Mouse (Mus musculus) C2C12 (cell line): ENCODE data around the gene Marcks. TPM values are rescaled to one million over a fixed set of nuclear protein-coding genes. Genes with fewer than 3 reads are reported as not detected.

Source experiments
- H3K27me3 ChIP-seq: one replicate; pipeline ENCODE4 v1.6.1; 2011; ENCODE audit not compliant: control insufficient read depth, insufficient read depth, insufficient read length
- H3K36me3 ChIP-seq: one replicate; pipeline ENCODE4 v1.6.1; 2011; ENCODE audit not compliant: control insufficient read depth, insufficient read depth
- H3K4me3 ChIP-seq: one replicate; pipeline ENCODE4 v1.5.1; 2011; ENCODE audit warnings: mild to moderate bottlenecking, control low read depth; ENCODE audit not compliant: poor library complexity, insufficient read depth, severe bottlenecking
- H3K79me2 ChIP-seq: one replicate; pipeline ENCODE4 v1.6.1; 2011; ENCODE audit not compliant: control insufficient read depth, insufficient read depth
- H3K79me3 ChIP-seq: one replicate; pipeline ENCODE4 v1.6.1; 2011; ENCODE audit warnings: low read depth, control low read depth
- H3ac ChIP-seq: one replicate; pipeline ENCODE3; 2011; ENCODE audit warnings: low read depth; ENCODE audit not compliant: control insufficient read depth, insufficient read length
- CEBPB ChIP-seq: IDR thresholded peaks from one replicate; pipeline ENCODE4 v1.6.1; 2011; ENCODE audit warnings: low read depth, mild to moderate bottlenecking, control low read depth, moderate library complexity
- CTCF ChIP-seq: IDR thresholded peaks from one replicate; pipeline ENCODE4 v1.5.1; 2011; ENCODE audit not compliant: control insufficient read depth, insufficient read depth, insufficient read length
- FOSL1 ChIP-seq: IDR thresholded peaks from one replicate; pipeline ENCODE4 v1.8.0; 2011; ENCODE audit warnings: mild to moderate bottlenecking, low read length; ENCODE audit not compliant: poor library complexity, insufficient read depth, severe bottlenecking
- MAX ChIP-seq: IDR thresholded peaks from one replicate; pipeline ENCODE4 v1.6.1; 2011; ENCODE audit warnings: mild to moderate bottlenecking, control low read depth
- MYOD1 ChIP-seq: IDR thresholded peaks from one replicate; pipeline ENCODE4 v1.6.1; 2011; ENCODE audit warnings: low read depth; ENCODE audit not compliant: control insufficient read depth, insufficient read length
- MYOG ChIP-seq: IDR thresholded peaks from one replicate; pipeline ENCODE4 v1.6.1; 2011; ENCODE audit not compliant: control insufficient read depth, insufficient read length; ENCODE audit errors: extremely low read depth
- USF1 ChIP-seq: IDR thresholded peaks from one replicate; pipeline ENCODE4 v1.6.1; 2011; ENCODE audit warnings: low read depth, mild to moderate bottlenecking, control low read depth, moderate library complexity
- polyA plus RNA-seq: library from polyadenylated mRNA; unstranded; fragments of >200 nt; fragmentation: generic; extraction: Trizol; gene quantifications from one replicate; pipeline ENCODE4 v1.2.1, GENCODE M21; 2012; ENCODE audit warnings: missing spikeins

Marcks gene
- polyA plus RNA-seq, 1 experiment, result 26.6 TPM

DNA sequence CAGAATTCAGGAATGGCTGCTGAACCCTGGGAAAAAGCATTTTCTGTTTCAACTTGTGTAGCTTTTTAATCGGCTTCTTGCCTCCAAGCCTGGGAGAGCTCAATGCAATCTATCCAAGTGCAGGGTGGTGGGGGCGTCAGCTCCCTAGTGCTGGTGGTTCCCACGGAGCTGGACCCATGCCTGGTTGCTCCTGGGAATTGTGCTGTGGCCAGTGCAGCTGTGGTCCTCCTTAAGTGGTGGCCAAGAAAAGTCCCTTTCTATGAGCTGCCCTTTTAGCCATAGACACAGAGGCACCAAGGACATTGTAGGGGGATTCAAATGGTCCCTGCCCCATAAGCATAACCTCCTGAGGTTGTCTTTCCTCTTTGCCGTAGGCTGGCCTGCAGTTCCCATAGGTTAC lies 31.7 kb upstream of the Marcks start:
- Histone ChIP-seq H3K79me3 (no peaks in the 10 kb centered on the region), H3K36me3 (no peaks in the 10 kb centered on the region), H3K79me2 (no peaks in the 10 kb centered on the region), H3K4me3 (no peak overlapping the region), H3ac (no peak overlapping the region), H3K27me3 (no peaks in the 10 kb centered on the region)
- TF ChIP-seq FOSL1, result no peak
- no peak for TF ChIP-seq USF1

GRCm38 (mm10) chr10:37167527-37167926 lies 28.8 kb upstream of the Marcks start:
- no peaks in the 10 kb centered on the region for H3K27me3 ChIP-seq
- TF ChIP-seq MYOG (no peak), CEBPB (no peak), MYOD1 (no peak), CTCF (no peak), FOSL1 (no peak), USF1 (no peak)
- no peaks in the 10 kb centered on the region for H3K36me3 ChIP-seq
- H3K79me3 ChIP-seq, result no peaks in the 10 kb centered on the region
- no peaks in the 10 kb centered on the region for H3K79me2 ChIP-seq
- no peak overlapping the region for H3ac ChIP-seq
- no peak overlapping the region for H3K4me3 ChIP-seq

- Histone ChIP-seq H3ac (no peak overlapping the region), H3K79me3 (no peaks in the 10 kb centered on the region), H3K27me3 (no peaks in the 10 kb centered on the region), H3K36me3 (no peaks in the 10 kb centered on the region), H3K79me2 (no peaks in the 10 kb centered on the region), H3K4me3 (no peak overlapping the region)
- no peak for TF ChIP-seq FOSL1
- no peak for TF ChIP-seq MYOG
- TF ChIP-seq MAX, result no peak
- TF ChIP-seq USF1, result no peak
- TF ChIP-seq MYOD1, result no peak
- TF ChIP-seq CEBPB, result no peak
- TF ChIP-seq CTCF, result no peak
Observed at GRCm38 (mm10) chr10:37159731-37160130, 21.0 kb upstream of the Marcks start.

DNA sequence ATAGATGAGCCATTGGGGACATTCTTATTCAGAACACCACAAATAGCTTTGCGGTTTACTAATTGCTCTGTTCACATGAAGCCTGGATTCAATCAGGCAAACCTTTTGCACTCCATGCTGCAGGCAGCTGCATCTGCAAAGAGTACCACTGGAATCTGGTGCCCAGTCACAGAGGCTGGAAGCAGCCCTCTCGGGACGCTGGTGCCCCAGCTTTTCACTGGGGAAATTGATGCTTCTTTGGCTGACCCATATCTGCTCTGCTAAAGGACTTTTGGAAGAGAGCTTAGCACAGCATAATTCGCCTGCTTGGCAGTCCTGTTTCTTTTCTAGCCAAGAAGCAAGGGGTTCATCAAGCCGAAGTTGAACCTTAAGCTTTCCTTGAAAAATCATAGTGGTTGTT lies 18.4 kb upstream of the Marcks start:
- Histone ChIP-seq H3K4me3 (no peak overlapping the region), H3ac (no peak overlapping the region), H3K79me3 (no peaks in the 10 kb centered on the region), H3K27me3 (no peaks in the 10 kb centered on the region), H3K79me2 (no peaks in the 10 kb centered on the region), H3K36me3 (no peaks in the 10 kb centered on the region)
- TF ChIP-seq CTCF, result no peak
- no peak for TF ChIP-seq CEBPB
- TF ChIP-seq MYOG, result no peak
- TF ChIP-seq FOSL1, result no peak
- TF ChIP-seq MYOD1, result no peak

- no peaks in the 10 kb centered on the region for H3K36me3 ChIP-seq
- no peak overlapping the region for H3ac ChIP-seq
- H3K4me3 ChIP-seq, result no peak overlapping the region
- no peaks in the 10 kb centered on the region for H3K27me3 ChIP-seq
- TF ChIP-seq MAX (no peak), MYOD1 (no peak), CTCF (no peak), MYOG (no peak), CEBPB (no peak), USF1 (no peak), FOSL1 (no peak)
- no peaks in the 10 kb centered on the region for H3K79me2 ChIP-seq
- no peaks in the 10 kb centered on the region for H3K79me3 ChIP-seq
Observed at GRCm38 (mm10) chr10:37155131-37155530, 16.4 kb upstream of the Marcks start.

GRCm38 (mm10) chr10:37151539-37152271 lies 13.0 kb upstream of the Marcks start:
- no peaks in the 10 kb centered on the region for H3K79me2 ChIP-seq
- H3K79me3 ChIP-seq, result no peaks in the 10 kb centered on the region
- TF ChIP-seq MYOG (no peak), USF1 (no peak), FOSL1 (no peak), MAX (no peak), CTCF (no peak), MYOD1 (no peak), CEBPB (no peak)
- no peak overlapping the region for H3K4me3 ChIP-seq
- no peak overlapping the region for H3ac ChIP-seq
- H3K36me3 ChIP-seq, result no peaks in the 10 kb centered on the region
- no peaks in the 10 kb centered on the region for H3K27me3 ChIP-seq
